Mouse (Mus musculus) testis, adult 2 months (tissue): ENCODE measurements around the gene Nploc4.

ENCODE experiments used
- CTCF ChIP-seq: fragments of 200-500 bp; IDR thresholded peaks from 2 replicates; pipeline ENCODE4 v1.5.1; 2012; ENCODE audit warnings: low read depth, mild to moderate bottlenecking, inconsistent platforms, low read length, moderate library complexity; ENCODE audit not compliant: control insufficient read depth, insufficient read depth, insufficient replicate concordance
- POLR2A ChIP-seq: fragments of 200-500 bp; IDR thresholded peaks from 2 replicates; pipeline ENCODE4 v1.6.1; 2012; ENCODE audit warnings: low read depth, mild to moderate bottlenecking, inconsistent platforms, low read length, moderate library complexity; ENCODE audit not compliant: control insufficient read depth

- TF ChIP-seq POLR2A (peak; percentile 73), CTCF (peak; percentile 60)
Observed at GRCm38 (mm10) chr11:120378611-120379540, 58.6 kb downstream of the Nploc4 start, which contains the start of gene Faap100.
